ENCODE assay signal across 15 mouse cellular contexts in genomic region chr3:53087156-53087805, GRCm38 (mm10). TPM values are rescaled to one million over a fixed set of nuclear protein-coding genes. Genes with fewer than 3 reads are reported as not detected.
A peak's percentile ranks its signal among the peaks of the same experiment; 100 is the strongest.
DNase-seq lines count a peak whose midpoint lies in the region; ATAC-seq and TF ChIP-seq lines count a peak whose summit lies in the region.
"Had no signal": no experiment of that assay in that cellular context is flagged by ENCODE, and none has a peak within 500 bp of the region (broad histone marks: within the 10 kb centered on the region; RNA-seq: fewer than 3 reads in every experiment).

No protein-coding gene starts in this region.

- peak overlapping the region; percentile 44; the same call in 1 of the 2 replicates for H3K9ac ChIP-seq in heart, embryonic 11.5 days (ENCODE audit: low read depth, low read length)
- no peak overlapping the region for H3K9ac ChIP-seq in neural tube, embryonic 13.5 days
- no peak overlapping the region for H3K9ac ChIP-seq in neural tube, embryonic 15.5 days (replicated peaks)
- no peak overlapping the region for H3K9ac ChIP-seq in heart, postnatal 0 days (replicated peaks; ENCODE audit: low read depth, low read length)
- H3K9ac ChIP-seq: liver, embryonic 15.5 days had no signal

- H3K4me2 ChIP-seq in heart, embryonic 11.5 days, result peak overlapping the region; percentile 43
- no peak overlapping the region for H3K4me2 ChIP-seq in neural tube, embryonic 13.5 days
- no peak overlapping the region for H3K4me2 ChIP-seq in neural tube, embryonic 15.5 days
- H3K4me2 ChIP-seq in heart, postnatal 0 days (ENCODE audit: low read depth, low read length), result peak overlapping the region; percentile 46
- H3K4me2 ChIP-seq: liver, embryonic 15.5 days had no signal

- 0 out of 2 replicates have a peak overlapping the region, but pooled peaks have one; percentile 12 for H3K27ac ChIP-seq in heart, embryonic 11.5 days (ENCODE audit: low read depth, low read length)
- H3K27ac ChIP-seq in neural tube, embryonic 13.5 days (replicated peaks), result 0 out of 2 replicates have a peak overlapping the region, but pooled peaks have one; percentile 38
- H3K27ac ChIP-seq in neural tube, embryonic 15.5 days (replicated peaks), result no peak overlapping the region
- H3K27ac ChIP-seq in heart, postnatal 0 days (ENCODE audit: low read depth), result peak overlapping the region; percentile 69
- H3K27ac ChIP-seq: liver, embryonic 15.5 days had no signal

- no peak overlapping the region for H3K4me3 ChIP-seq in heart, embryonic 11.5 days (ENCODE audit: low read depth, low read length)
- H3K4me3 ChIP-seq in neural tube, embryonic 13.5 days, result no peak overlapping the region
- no peak overlapping the region for H3K4me3 ChIP-seq in neural tube, embryonic 15.5 days (replicated peaks)
- H3K4me3 ChIP-seq in heart, postnatal 0 days (ENCODE audit: low read depth, low read length), result no peak overlapping the region
- H3K4me3 ChIP-seq: liver, embryonic 15.5 days had no signal

- no peaks in the 10 kb centered on the region for H3K27me3 ChIP-seq in heart, embryonic 11.5 days (ENCODE audit: control insufficient read depth, insufficient read depth, low read length)
- no peaks in the 10 kb centered on the region for H3K27me3 ChIP-seq in neural tube, embryonic 13.5 days
- H3K27me3 ChIP-seq in neural tube, embryonic 15.5 days (replicated peaks), result no peaks in the 10 kb centered on the region
- no peaks in the 10 kb centered on the region for H3K27me3 ChIP-seq in heart, postnatal 0 days (ENCODE audit: control insufficient read depth, insufficient read depth, low read length)
- H3K27me3 ChIP-seq: liver, embryonic 15.5 days had no signal

- H3K4me1 ChIP-seq in heart, embryonic 11.5 days (ENCODE audit: control insufficient read depth, insufficient read depth, low read length), result peaks cover 26% of the 10 kb centered on the region
- peaks cover 14% of the 10 kb centered on the region for H3K4me1 ChIP-seq in neural tube, embryonic 13.5 days (replicated peaks)
- H3K4me1 ChIP-seq in neural tube, embryonic 15.5 days, result peaks cover 9% of the 10 kb centered on the region; the same call in 1 of the 2 replicates
- H3K4me1 ChIP-seq in heart, postnatal 0 days (ENCODE audit: control insufficient read depth, insufficient read depth), result peaks cover 44% of the 10 kb centered on the region
- H3K4me1 ChIP-seq: liver, embryonic 15.5 days had no signal

- WGBS in heart, embryonic 11.5 days (ENCODE audit: insufficient replicate concordance), result 38% methylated on average over 8 of the region's 8 CpGs
- WGBS in neural tube, embryonic 13.5 days, result 50% methylated on average over 8 of the region's 8 CpGs
- 49% methylated on average over 8 of the region's 8 CpGs for WGBS in neural tube, embryonic 15.5 days
- WGBS in heart, postnatal 0 days, result 22% methylated on average over 8 of the region's 8 CpGs

- no peak for TF ChIP-seq CTCF in heart, postnatal 0 days (IDR thresholded peaks at IDR 0.05; ENCODE audit: low read depth)

- ATAC-seq in heart, embryonic 11.5 days (replicated peaks; ENCODE audit: insufficient number of reproducible peaks, low FRiP score, low TSS enrichment), result no peak
- ATAC-seq in neural tube, embryonic 13.5 days (ENCODE audit: low read depth), result no peak
- ATAC-seq in neural tube, embryonic 15.5 days (ENCODE audit: low FRiP score), result no peak
- no peak for ATAC-seq in heart, postnatal 0 days (ENCODE audit: insufficient read depth, low read depth)

- no peaks in the 10 kb centered on the region for H3K9me3 ChIP-seq in heart, embryonic 11.5 days (replicated peaks; ENCODE audit: control insufficient read depth, low read length)
- H3K9me3 ChIP-seq in neural tube, embryonic 13.5 days, result no peaks in the 10 kb centered on the region
- no peaks in the 10 kb centered on the region for H3K9me3 ChIP-seq in neural tube, embryonic 15.5 days (replicated peaks)
- no peaks in the 10 kb centered on the region for H3K9me3 ChIP-seq in heart, postnatal 0 days (replicated peaks; ENCODE audit: control insufficient read depth, low read length)
- H3K9me3 ChIP-seq: G1E; liver, embryonic 15.5 days had no signal

- no peak for TF ChIP-seq EP300 in heart, postnatal 0 days (IDR thresholded peaks at IDR 0.05; ENCODE audit: low read depth)

- DNase-seq in heart, postnatal 25 days (ENCODE audit: low spot score), result no peak
- no peak for DNase-seq in heart, postnatal 0 days (ENCODE audit: low spot score)
- DNase-seq in left cerebral cortex, adult 9 months (ENCODE audit: low spot score in 2 of 2), result no peak
- no peak for DNase-seq in urinary bladder, postnatal 10 days (ENCODE audit: low spot score)
- DNase-seq: adrenal gland, adult 2 months; cerebellum, adult 11-12 months; cerebellum, postnatal 36 days; kidney, adult 9 months; lung, postnatal 10 days; right cerebral cortex, postnatal 25 days had no signal

- intact Hi-C loops in heart, postnatal 25 days (cut with DNase I), result no loop called here

- no peaks in the 10 kb centered on the region for H3K36me3 ChIP-seq in heart, embryonic 11.5 days (ENCODE audit: control insufficient read depth, insufficient read depth, low read length)
- H3K36me3 ChIP-seq in neural tube, embryonic 13.5 days, result 0 out of 2 replicates have a peak, but pooled peaks cover 3% of the 10 kb centered on the region
- no peaks in the 10 kb centered on the region for H3K36me3 ChIP-seq in neural tube, embryonic 15.5 days
- H3K36me3 ChIP-seq in heart, postnatal 0 days (replicated peaks; ENCODE audit: control insufficient read depth, insufficient read depth, low read length), result no peaks in the 10 kb centered on the region
- H3K36me3 ChIP-seq: G1E; liver, embryonic 15.5 days had no signal

RNA-seq across cellular contexts. Expression of gene Lhfp, which starts 46.0 kb away (rescaled TPM):
- polyA plus RNA-seq in heart, embryonic 11.5 days (2014; fragmentation: Nextera tagmentation; extraction: Ambion mirVana), result 64.5 and 85.7 TPM in 2 replicates
- 10 to 100 TPM; 53.2 to 55.7 TPM for total RNA-seq in heart, postnatal 25 days (2021)
- 58.2 and 62.5 TPM in 2 replicates for polyA plus RNA-seq in neural tube, embryonic 13.5 days (2015; fragmentation: Nextera tagmentation; extraction: Ambion mirVana)
- 51.9 and 53.6 TPM in 2 replicates for polyA plus RNA-seq in neural tube, embryonic 15.5 days (2015; fragmentation: Nextera tagmentation; extraction: Ambion mirVana)
- total RNA-seq in heart, postnatal 0 days (2014; rRNA removed; ENCODE audit: low replicate concordance), result 78.0 and 101 TPM in 2 replicates
- 87.2 and 94.9 TPM in 2 replicates for polyA plus RNA-seq in heart, postnatal 0 days (2015; fragmentation: Nextera tagmentation; extraction: Ambion mirVana)

Comparison
In these comparisons a context has a peak if more than half of its experiments do, and no peak if none do; other contexts are left out.
1. H3K4me2 ChIP-seq: peak in heart, embryonic 11.5 days (single experiment) and heart, postnatal 0 days (single experiment); none in neural tube, embryonic 13.5 days (single experiment) and neural tube, embryonic 15.5 days (single experiment).